Mouse (Mus musculus): Measurements from ENCODE around the gene Hdx.

The Hdx gene

GRCm38 (mm10) chrX:111696356-111697282 is at the start of gene Hdx:
Gene Hdx, minus strand, starts transcription at chrX:111697079.
- peak; percentile 67 to 72 for DNase-seq

DNA sequence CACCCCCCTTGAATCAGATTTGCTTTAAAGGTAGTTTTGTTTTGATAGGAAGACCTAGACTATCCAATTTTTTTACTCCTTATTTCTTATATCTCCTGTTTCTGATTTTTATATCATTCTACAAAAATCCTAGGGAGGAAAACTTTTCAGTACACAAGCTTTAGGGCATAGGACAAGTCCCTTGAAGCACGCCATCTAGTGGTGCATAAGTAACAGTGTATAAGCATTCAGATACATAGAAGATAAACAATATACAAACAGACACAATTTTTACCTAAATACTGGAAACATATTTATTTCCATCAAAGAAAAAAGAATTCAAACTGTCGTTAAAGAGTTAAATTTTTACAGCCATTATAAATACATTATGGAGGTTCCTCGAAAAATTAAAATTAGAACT is 11.2 kb downstream of the Hdx start:
- DNase-seq: no peak

DNA sequence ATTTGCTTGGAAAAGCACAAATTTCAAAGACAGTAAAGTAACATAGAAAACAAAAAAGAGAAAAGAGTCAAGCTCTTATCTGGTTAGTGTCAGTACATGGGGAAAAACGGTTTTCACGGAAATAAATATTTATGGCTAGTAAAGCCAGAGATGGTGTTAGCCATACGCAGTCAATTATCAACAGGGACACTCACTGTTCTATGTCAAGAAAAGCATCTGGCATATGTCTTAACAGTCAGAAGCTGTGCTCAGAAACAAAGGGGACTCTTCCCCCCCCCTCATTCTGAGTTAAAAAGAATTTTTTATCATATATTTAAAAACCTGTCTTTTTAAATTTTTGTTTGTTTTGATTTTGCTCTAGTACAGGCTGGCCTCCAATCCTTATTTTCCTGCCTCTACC is 25.2 kb downstream of the Hdx start:
- no peak for DNase-seq

- no peak for DNase-seq
These were observed 36.5 kb downstream of the Hdx start for GRCm38 (mm10) chrX:111660381-111660780.

DNA sequence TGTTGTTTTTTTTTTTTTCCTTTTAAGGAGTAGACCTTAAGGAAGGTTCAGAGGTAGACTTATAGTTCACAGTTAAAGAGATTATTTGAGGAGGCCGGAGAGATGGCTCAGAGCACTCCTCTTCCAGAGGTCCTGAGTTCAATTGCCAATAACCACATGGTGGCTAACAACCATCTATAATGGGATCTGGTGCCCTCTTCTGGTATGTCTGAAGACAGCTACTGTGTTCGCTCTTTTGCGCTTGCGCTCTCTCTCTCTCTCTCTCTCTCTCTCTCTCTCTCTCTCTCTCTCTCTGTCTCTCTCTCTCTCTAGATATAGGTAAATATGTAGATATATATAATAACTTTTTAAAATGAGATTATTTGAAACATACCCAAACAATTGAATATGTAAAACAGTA is 38.2 kb downstream of the Hdx start:
- no peak for DNase-seq

DNA sequence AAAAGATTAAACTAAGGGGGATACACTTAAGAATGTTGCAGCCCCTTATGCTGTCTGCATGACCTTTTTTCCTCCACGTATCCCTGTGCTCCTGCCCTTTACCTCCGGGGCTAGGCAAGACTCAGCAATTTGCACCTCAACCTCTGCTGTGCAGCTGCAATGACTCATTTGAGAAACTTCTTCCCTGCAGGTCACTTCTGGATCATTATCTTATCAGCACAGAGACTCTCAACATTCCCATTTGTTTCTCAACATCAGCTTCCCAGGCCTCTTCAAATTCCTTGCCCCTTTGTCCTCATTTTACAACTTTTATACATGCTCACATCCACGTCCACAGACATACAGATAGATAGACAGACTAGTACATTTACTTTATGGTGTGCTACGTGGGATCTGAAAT is 51.9 kb downstream of the Hdx start:
- no peak for DNase-seq

- no peak for DNase-seq
These were observed 56.3 kb downstream of the Hdx start for GRCm38 (mm10) chrX:111640616-111641015.

GRCm38 (mm10) chrX:111597631-111598161 is 99.2 kb downstream of the Hdx start:
- no peak for DNase-seq

GRCm38 (mm10) chrX:111587616-111588015 is 109.3 kb downstream of the Hdx start:
- no peak for DNase-seq

GRCm38 (mm10) chrX:111577044-111577443 is 119.8 kb downstream of the Hdx start:
- DNase-seq: no peak

DNA sequence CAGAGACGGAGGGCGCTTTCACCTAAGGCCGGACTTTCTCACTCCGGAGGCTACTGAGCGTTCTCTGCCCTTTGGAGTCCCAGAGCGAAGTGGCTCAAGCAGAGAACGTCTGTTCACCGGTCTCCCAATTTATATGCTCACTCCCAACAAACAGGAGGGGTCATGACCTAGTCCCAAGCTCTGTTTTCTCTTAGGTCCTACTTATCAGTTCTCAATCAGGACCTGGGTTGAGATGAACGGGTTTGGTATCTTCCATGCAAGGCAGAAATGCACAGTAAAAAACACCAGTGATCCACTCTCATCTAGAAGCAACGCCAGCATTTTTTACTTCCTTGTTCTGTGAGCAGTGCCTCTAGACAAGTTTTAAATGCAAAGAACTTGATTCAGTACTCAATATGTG is 159.0 kb downstream of the Hdx start, which contains the start of gene Rps6ka6:
TSS of gene Rps6ka6 (minus strand) at position 101 of the 400 bp plus-strand sequence.
- no peak for DNase-seq

Data from cerebellum, postnatal 36 days (tissue).